Mouse (Mus musculus): ENCODE results near the gene Zfp423.

GRCm38 (mm10) chr8:87866586-87866985 is 92.8 kb downstream of the Zfp423 start:
- no peak for TF ChIP-seq POLR2A (IDR thresholded peaks at IDR 0.05; ENCODE audit: insufficient read depth, low read depth, low read length)
- no peak for TF ChIP-seq CTCF (IDR thresholded peaks at IDR 0.05; ENCODE audit: insufficient read depth, low read depth, low read length)
